Mouse (Mus musculus) intestine, embryonic 15.5 days (tissue): Measurements from ENCODE around the gene Yap1. TPM values are rescaled to one million over a fixed set of nuclear protein-coding genes. Genes with fewer than 3 reads are reported as not detected.

ENCODE experiments used
- ATAC-seq: fragments of 200-750 bp; cut with Nextera tagmentation; 2 replicates; pipeline ENCODE4 v1.8.0; 2017; ENCODE audit warnings: moderate TSS enrichment, moderate library complexity
- H3K27ac ChIP-seq: fragments of 300-500 bp; sonication (generic); 2 replicates; pipeline ENCODE4 v1.5.1; 2015; ENCODE audit warnings: mild to moderate bottlenecking, inconsistent platforms
- H3K27me3 ChIP-seq: fragments of 300-500 bp; sonication (generic); replicated peaks from 2 replicates; pipeline ENCODE4 v1.6.1; 2015; ENCODE audit warnings: inconsistent platforms
- H3K36me3 ChIP-seq: fragments of 300-500 bp; sonication (generic); 2 replicates; pipeline ENCODE4 v1.6.1; 2015; ENCODE audit warnings: inconsistent platforms
- H3K4me1 ChIP-seq: fragments of 300-500 bp; sonication (generic); replicated peaks from 2 replicates; pipeline ENCODE4 v1.6.1; 2015; ENCODE audit warnings: inconsistent platforms
- H3K4me2 ChIP-seq: fragments of 300-500 bp; sonication (generic); replicated peaks from 2 replicates; pipeline ENCODE4 v1.6.1; 2015; ENCODE audit warnings: mild to moderate bottlenecking, inconsistent platforms
- H3K4me3 ChIP-seq: fragments of 300-500 bp; sonication (generic); replicated peaks from 2 replicates; pipeline ENCODE4 v1.5.1; 2015; ENCODE audit warnings: inconsistent platforms
- H3K9ac ChIP-seq: fragments of 300-500 bp; sonication (generic); 2 replicates; pipeline ENCODE4 v1.6.1; 2015; ENCODE audit warnings: inconsistent platforms
- H3K9me3 ChIP-seq: fragments of 300-500 bp; sonication (generic); 2 replicates; pipeline ENCODE4 v1.6.1; 2016; ENCODE audit warnings: inconsistent platforms
- WGBS: fragments of 180-500 bp; shearing (Covaris S2); methylation state at CpG from one replicate; pipeline ENCODE4 v1.1.7; 2015; 5-methylcytosine and 5-hydroxymethylcytosine counted together
- polyA plus RNA-seq: library from polyadenylated mRNA; unstranded; fragments of >200 nt; fragmentation: Nextera tagmentation; extraction: Ambion mirVana; gene quantifications from 2 replicates; pipeline ENCODE4 v1.2.1, GENCODE M21; 2015

The Yap1 gene
- polyA plus RNA-seq, 1 experiment from 2014 or later: 25.3 TPM

DNA sequence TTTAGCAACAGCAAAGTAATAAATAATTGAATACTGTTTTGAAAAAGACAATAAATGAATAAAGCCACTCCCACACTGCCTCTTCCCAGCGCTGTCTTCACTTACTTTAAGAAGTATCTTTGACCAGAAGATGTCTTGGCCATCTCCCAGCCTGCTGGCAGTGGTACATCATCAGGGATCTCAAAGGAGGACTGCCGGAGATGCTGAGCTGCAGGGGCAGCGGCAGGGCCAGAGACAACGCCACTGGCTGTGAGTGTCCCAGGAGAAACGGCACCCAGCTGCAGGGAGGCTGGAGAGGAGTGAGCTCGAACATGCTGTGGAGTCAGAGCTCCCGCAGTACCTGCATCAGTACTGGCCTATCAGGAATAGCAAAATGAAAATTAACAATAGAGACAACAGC, 3.0 kb downstream of the Yap1 start:
- Histone ChIP-seq H3K4me3 (no peak overlapping the region; the same call in 1 of the 2 replicates), H3K9me3 (no peaks in the 10 kb centered on the region), H3K27me3 (no peaks in the 10 kb centered on the region), H3K36me3 (peaks cover 3% of the 10 kb centered on the region; the same call in 1 of the 2 replicates), H3K27ac (no peak overlapping the region), H3K9ac (peak overlapping the region; percentile 21; the same call in 1 of the 2 replicates), H3K4me1 (peaks cover 3% of the 10 kb centered on the region), H3K4me2 (peak overlapping the region; percentile 42)
- no peak for ATAC-seq
- WGBS: 42% methylated on average over 7 of the region's 7 CpGs

GRCm38 (mm10) chr9:7994275-7994674, 10.1 kb downstream of the Yap1 start:
- no peak overlapping the region for H3K27ac ChIP-seq
- no peaks in the 10 kb centered on the region for H3K4me1 ChIP-seq
- peaks cover 11% of the 10 kb centered on the region; the same call in 1 of the 2 replicates for H3K36me3 ChIP-seq
- no peak overlapping the region for H3K4me3 ChIP-seq
- H3K9ac ChIP-seq: no peak overlapping the region
- no peaks in the 10 kb centered on the region for H3K9me3 ChIP-seq
- 78% methylated on average over 5 of the region's 5 CpGs for WGBS
- no peak overlapping the region for H3K4me2 ChIP-seq
- no peaks in the 10 kb centered on the region for H3K27me3 ChIP-seq
- no peak for ATAC-seq

- H3K36me3 ChIP-seq: 0 out of 2 replicates have a peak, but pooled peaks cover 11% of the 10 kb centered on the region
- H3K4me2 ChIP-seq: no peak overlapping the region
- H3K9me3 ChIP-seq: no peaks in the 10 kb centered on the region
- 69% methylated on average over 3 of the region's 3 CpGs for WGBS
- ATAC-seq: no peak
- no peaks in the 10 kb centered on the region for H3K27me3 ChIP-seq
- H3K4me3 ChIP-seq: no peak overlapping the region
- no peak overlapping the region for H3K27ac ChIP-seq
- no peaks in the 10 kb centered on the region for H3K4me1 ChIP-seq
- H3K9ac ChIP-seq: no peak overlapping the region
These were observed 11.7 kb downstream of the Yap1 start for GRCm38 (mm10) chr9:7992651-7993050.

GRCm38 (mm10) chr9:7990897-7991296, 13.5 kb downstream of the Yap1 start:
- Histone ChIP-seq H3K4me3 (no peak overlapping the region), H3K4me1 (no peaks in the 10 kb centered on the region), H3K27ac (no peak overlapping the region), H3K9ac (no peak overlapping the region), H3K4me2 (no peak overlapping the region), H3K9me3 (no peaks in the 10 kb centered on the region), H3K27me3 (no peaks in the 10 kb centered on the region), H3K36me3 (0 out of 2 replicates have a peak, but pooled peaks cover 10% of the 10 kb centered on the region)
- WGBS: 77% methylated on average over 4 of the region's 4 CpGs
- ATAC-seq: no peak

- WGBS: 84% methylated on average over 5 of the region's 5 CpGs
- H3K9ac ChIP-seq: no peak overlapping the region
These were observed 17.3 kb downstream of the Yap1 start for GRCm38 (mm10) chr9:7987119-7987518.

DNA sequence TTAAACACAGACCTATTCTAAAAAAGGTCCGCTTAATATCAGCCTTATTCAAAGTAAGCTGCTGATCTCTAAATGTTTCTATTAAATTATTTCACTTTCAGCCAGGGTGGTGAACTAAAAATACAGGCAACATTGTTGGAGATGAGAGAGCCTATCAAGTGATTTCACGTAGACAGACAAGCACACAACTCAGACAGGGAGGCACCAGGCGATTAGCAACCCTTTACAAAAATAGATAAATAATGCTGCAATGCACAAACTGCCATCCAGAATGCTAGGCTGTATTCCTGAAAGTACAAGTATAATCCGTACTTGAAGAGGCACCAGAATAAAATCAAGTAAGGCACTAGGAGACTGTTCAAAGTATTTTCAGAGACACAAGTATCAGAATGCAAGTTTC, 20.1 kb downstream of the Yap1 start:
- 56% methylated on average over 4 of the region's 4 CpGs for WGBS
- Histone ChIP-seq H3K9ac (no peak overlapping the region), H3K36me3 (no peaks in the 10 kb centered on the region), H3K4me2 (no peak overlapping the region), H3K27ac (no peak overlapping the region), H3K9me3 (no peaks in the 10 kb centered on the region), H3K4me1 (0 out of 2 replicates have a peak, but pooled peaks cover 3% of the 10 kb centered on the region), H3K4me3 (no peak overlapping the region), H3K27me3 (no peaks in the 10 kb centered on the region)
- no peak for ATAC-seq

More at GRCm38 (mm10) chr9:7987119-7987518, 17.3 kb downstream of the Yap1 start:
- Histone ChIP-seq H3K9me3 (no peaks in the 10 kb centered on the region), H3K4me2 (no peak overlapping the region), H3K4me1 (0 out of 2 replicates have a peak, but pooled peaks cover 3% of the 10 kb centered on the region), H3K27me3 (no peaks in the 10 kb centered on the region), H3K4me3 (no peak overlapping the region), H3K27ac (no peak overlapping the region), H3K36me3 (0 out of 2 replicates have a peak, but pooled peaks cover 8% of the 10 kb centered on the region)
- ATAC-seq: no peak

- no peaks in the 10 kb centered on the region for H3K36me3 ChIP-seq
- H3K9me3 ChIP-seq: no peaks in the 10 kb centered on the region
- H3K9ac ChIP-seq: no peak overlapping the region
- no peak for ATAC-seq
- no peak overlapping the region for H3K4me3 ChIP-seq
- H3K4me2 ChIP-seq: no peak overlapping the region
- 62% methylated on average over 2 of the region's 2 CpGs for WGBS
- no peak overlapping the region for H3K27ac ChIP-seq
- H3K27me3 ChIP-seq: no peaks in the 10 kb centered on the region
- 0 out of 2 replicates have a peak, but pooled peaks cover 3% of the 10 kb centered on the region for H3K4me1 ChIP-seq
These were observed 20.7 kb downstream of the Yap1 start for GRCm38 (mm10) chr9:7983665-7984064.

DNA sequence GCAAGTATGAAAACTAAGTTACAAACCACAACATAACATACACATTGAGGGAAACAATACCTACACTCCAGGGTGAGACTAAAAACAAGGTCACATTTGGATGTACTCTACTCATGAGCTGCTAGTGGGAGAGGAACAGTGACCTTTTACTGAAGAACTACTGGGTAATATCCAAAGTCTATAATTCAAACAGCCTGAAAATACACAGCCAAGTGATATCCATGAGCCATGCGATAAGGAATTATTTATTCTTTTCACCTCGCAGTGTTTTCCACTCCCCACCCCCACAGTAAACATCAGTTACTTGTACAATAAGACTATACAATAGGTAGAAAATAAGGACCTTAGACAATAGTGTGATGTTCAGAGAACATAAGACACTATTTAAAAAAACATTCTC, 24.2 kb downstream of the Yap1 start:
- H3K9me3 ChIP-seq: no peaks in the 10 kb centered on the region
- WGBS: 69% methylated on average over 2 of the region's 2 CpGs
- H3K4me3 ChIP-seq: no peak overlapping the region
- ATAC-seq: no peak
- H3K4me2 ChIP-seq: no peak overlapping the region
- no peaks in the 10 kb centered on the region for H3K27me3 ChIP-seq
- H3K36me3 ChIP-seq: no peaks in the 10 kb centered on the region
- H3K9ac ChIP-seq: no peak overlapping the region
- no peak overlapping the region for H3K27ac ChIP-seq
- H3K4me1 ChIP-seq: 0 out of 2 replicates have a peak, but pooled peaks cover 3% of the 10 kb centered on the region

DNA sequence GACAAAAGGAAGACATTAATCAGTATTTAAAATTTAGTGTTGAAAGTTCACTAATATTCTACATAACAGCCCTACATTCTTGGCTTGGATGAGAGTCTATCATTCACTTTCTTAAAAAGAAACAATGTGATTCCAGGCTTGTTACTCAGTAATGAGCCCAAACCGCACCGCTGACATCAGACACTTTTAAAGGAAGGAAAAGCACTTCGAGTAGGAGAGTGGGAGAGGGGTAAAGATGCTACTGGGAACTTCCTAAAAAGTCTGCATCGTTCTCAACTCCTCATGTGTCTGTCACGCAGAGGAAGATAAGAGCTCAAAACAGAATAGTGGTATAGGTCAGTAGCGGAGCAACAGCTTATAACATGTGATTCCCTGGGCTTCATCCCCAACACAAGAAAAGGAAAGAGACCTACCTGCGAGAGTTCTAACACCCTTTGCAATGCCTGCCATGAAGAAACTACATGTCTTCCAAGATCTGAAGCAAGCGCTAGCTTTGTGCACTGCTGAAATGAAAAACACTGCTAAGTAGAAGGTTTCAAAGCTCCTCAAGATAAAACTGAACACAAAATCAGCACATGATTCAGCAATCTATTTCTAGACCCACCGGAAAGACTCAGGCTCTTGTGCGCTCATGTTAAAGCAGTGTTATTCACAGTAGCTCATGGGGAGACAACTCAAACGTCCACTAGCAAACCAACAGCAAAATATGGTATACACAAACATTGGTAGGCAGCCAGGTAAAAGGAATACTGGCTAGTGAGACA, 25.1 kb downstream of the Yap1 start:
- H3K4me3 ChIP-seq: no peak overlapping the region
- H3K27me3 ChIP-seq: no peaks in the 10 kb centered on the region
- H3K4me1 ChIP-seq: 0 out of 2 replicates have a peak, but pooled peaks cover 3% of the 10 kb centered on the region
- H3K36me3 ChIP-seq: no peaks in the 10 kb centered on the region
- no peak overlapping the region for H3K27ac ChIP-seq
- no peak overlapping the region for H3K4me2 ChIP-seq
- WGBS: 81% methylated on average over 11 of the region's 11 CpGs
- H3K9me3 ChIP-seq: no peaks in the 10 kb centered on the region
- no peak overlapping the region for H3K9ac ChIP-seq
- no peak for ATAC-seq

GRCm38 (mm10) chr9:7978502-7978901, 25.9 kb downstream of the Yap1 start:
- H3K9me3 ChIP-seq: no peaks in the 10 kb centered on the region
- ATAC-seq: no peak

GRCm38 (mm10) chr9:7977587-7977986, 26.8 kb downstream of the Yap1 start:
- WGBS: 83% methylated on average over 5 of the region's 5 CpGs
- ATAC-seq: no peak

More at GRCm38 (mm10) chr9:7978502-7978901, 25.9 kb downstream of the Yap1 start:
- no peak overlapping the region for H3K4me3 ChIP-seq
- no peak overlapping the region for H3K4me2 ChIP-seq
- peaks cover 5% of the 10 kb centered on the region; the same call in 1 of the 2 replicates for H3K36me3 ChIP-seq
- H3K4me1 ChIP-seq: no peaks in the 10 kb centered on the region
- no peak overlapping the region for H3K9ac ChIP-seq
- no peaks in the 10 kb centered on the region for H3K27me3 ChIP-seq
- WGBS: 90% methylated on average over 3 of the region's 3 CpGs
- no peak overlapping the region for H3K27ac ChIP-seq

GRCm38 (mm10) chr9:7971993-7972392, 32.4 kb downstream of the Yap1 start:
- no peak overlapping the region for H3K9ac ChIP-seq
- H3K9me3 ChIP-seq: no peaks in the 10 kb centered on the region
- no peak overlapping the region for H3K27ac ChIP-seq
- H3K27me3 ChIP-seq: no peaks in the 10 kb centered on the region
- peaks cover 12% of the 10 kb centered on the region; the same call in 1 of the 2 replicates for H3K36me3 ChIP-seq
- ATAC-seq: no peak
- no peaks in the 10 kb centered on the region; the same call in 1 of the 2 replicates for H3K4me1 ChIP-seq
- 73% methylated on average over 2 of the region's 2 CpGs for WGBS
- no peak overlapping the region for H3K4me2 ChIP-seq
- no peak overlapping the region for H3K4me3 ChIP-seq

More at GRCm38 (mm10) chr9:7977587-7977986, 26.8 kb downstream of the Yap1 start:
- Histone ChIP-seq H3K4me1 (no peaks in the 10 kb centered on the region), H3K4me2 (no peak overlapping the region), H3K4me3 (no peak overlapping the region), H3K9me3 (no peaks in the 10 kb centered on the region), H3K27me3 (no peaks in the 10 kb centered on the region), H3K36me3 (peaks cover 12% of the 10 kb centered on the region; the same call in 1 of the 2 replicates), H3K9ac (no peak overlapping the region), H3K27ac (no peak overlapping the region)
